Mouse (Mus musculus) gastrocnemius, adult 2 months (tissue): ENCODE measurements around the gene Zp3. TPM values are rescaled to one million over a fixed set of nuclear protein-coding genes. Genes with fewer than 3 reads are reported as not detected.
A peak's percentile ranks its signal among the peaks of the same experiment; 100 is the strongest.

Experiments used
- DNase-seq: peaks from one replicate; pipeline ENCODE4 v3.0.0; 2022
- H3K27ac ChIP-seq: fragments of 200-600 bp; 2 replicates; pipeline ENCODE4 v1.8.1; 2022; ENCODE audit warnings: mild to moderate bottlenecking
- H3K4me3 ChIP-seq: fragments of 200-600 bp; 2 replicates; pipeline ENCODE4 v1.8.1; 2022; ENCODE audit warnings: mild to moderate bottlenecking, moderate library complexity
- CTCF ChIP-seq: fragments of 200-600 bp; IDR thresholded peaks from 2 replicates; pipeline ENCODE4 v1.8.1; 2022; ENCODE audit warnings: antibody characterized with exemption, mild to moderate bottlenecking, moderate library complexity
- intact Hi-C: fragments of 180-260 bp; cut with DNase I; formaldehyde crosslinking; loops from one replicate; pipeline ENCODE4 v1.15.1; 2025
- total RNA-seq, 2 experiments: library from RNA; stranded (reverse); gene quantifications; 2 replicates each; pipeline ENCODE4 v1.2.3; 2021

The Zp3 gene
- total RNA-seq, 2 experiments from 2014 or later: not detected

DNA sequence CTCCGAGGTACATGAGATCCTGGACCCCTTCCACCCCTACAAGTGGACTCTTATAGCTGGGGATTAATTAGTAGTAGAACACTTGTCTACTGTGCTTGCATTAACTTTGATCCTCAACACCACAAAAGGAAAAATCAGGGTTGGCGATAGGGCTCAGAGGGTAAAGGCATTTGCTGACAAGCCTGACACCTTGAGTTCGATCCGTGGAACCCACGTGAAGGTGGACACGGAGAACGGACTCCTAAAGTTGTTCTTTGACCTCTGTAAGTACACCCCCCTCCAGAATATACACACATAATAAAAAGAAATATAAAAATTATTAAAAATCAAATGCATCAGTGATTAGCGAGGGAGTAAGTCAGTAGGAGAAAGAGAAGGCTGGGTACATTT, 14.4 kb downstream of the Zp3 start:
- intact Hi-C loops: no loop called here

GRCm38 (mm10) chr5:135994725-135995687, 15.1 kb downstream of the Zp3 start, which contains the start of gene Dtx2:
Dtx2 (plus strand) TSS chr5:135994800.
- peak; percentile 92 for DNase-seq
- Histone ChIP-seq H3K4me3 (peak within 1 kb of the TSS; percentile 79), H3K27ac (peak within 1 kb of the TSS; percentile 96)
- peak; percentile 52 for TF ChIP-seq CTCF
- intact Hi-C loops: no loop called here

More for the DNA sequence above, 14.4 kb downstream of the Zp3 start:
- no peak for DNase-seq
- H3K27ac ChIP-seq: no peak overlapping the region
- no peak for TF ChIP-seq CTCF
- H3K4me3 ChIP-seq: peak overlapping the region; percentile 79

- intact Hi-C loops: no loop called here
- Histone ChIP-seq H3K4me3 (peak overlapping the region; percentile 79), H3K27ac (peak overlapping the region; percentile 96; the same call in 1 of the 2 replicates)
- no peak for TF ChIP-seq CTCF
- DNase-seq: no peak
These were observed 16.3 kb downstream of the Zp3 start for GRCm38 (mm10) chr5:135996162-135996561.

GRCm38 (mm10) chr5:136001222-136001621, 21.3 kb downstream of the Zp3 start:
- intact Hi-C loops: no loop called here
- TF ChIP-seq CTCF: no peak
- H3K27ac ChIP-seq: no peak overlapping the region
- no peak for DNase-seq
- no peak overlapping the region for H3K4me3 ChIP-seq

- TF ChIP-seq CTCF: no peak
- Histone ChIP-seq H3K27ac (no peak overlapping the region), H3K4me3 (no peak overlapping the region)
- no peak for DNase-seq
- intact Hi-C loops: no loop called here
These were observed 22.4 kb downstream of the Zp3 start for GRCm38 (mm10) chr5:136002325-136002724.

GRCm38 (mm10) chr5:136002751-136003151, 22.9 kb downstream of the Zp3 start:
- Histone ChIP-seq H3K4me3 (no peak overlapping the region), H3K27ac (no peak overlapping the region)
- intact Hi-C loops: no loop called here
- TF ChIP-seq CTCF: no peak
- no peak for DNase-seq

DNA sequence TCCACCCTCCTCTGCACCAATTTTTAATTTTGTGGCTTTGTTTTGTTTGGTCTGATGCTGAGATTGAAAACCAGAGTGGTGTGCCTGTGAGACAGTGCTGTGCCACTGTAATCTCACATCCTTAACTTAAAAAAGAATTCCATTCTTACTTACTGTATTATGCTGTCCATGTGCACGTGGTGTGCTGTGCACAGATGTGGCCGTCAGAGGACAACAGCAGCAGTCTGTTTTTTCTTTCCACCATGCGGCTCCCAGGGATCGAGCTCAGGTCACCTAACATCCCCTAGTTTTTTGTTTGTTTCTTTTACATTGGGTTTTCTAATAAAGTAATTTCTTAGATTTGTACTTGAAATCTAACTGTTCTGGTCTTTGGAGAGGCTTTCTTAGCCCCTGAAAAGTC, 24.6 kb downstream of the Zp3 start:
- TF ChIP-seq CTCF: no peak
- intact Hi-C loops: no loop called here
- Histone ChIP-seq H3K4me3 (no peak overlapping the region), H3K27ac (no peak overlapping the region)
- DNase-seq: no peak

GRCm38 (mm10) chr5:136007745-136008144, 27.8 kb downstream of the Zp3 start:
- DNase-seq: no peak
- H3K27ac ChIP-seq: no peak overlapping the region
- TF ChIP-seq CTCF: no peak
- intact Hi-C loops: no loop called here
- H3K4me3 ChIP-seq: no peak overlapping the region

GRCm38 (mm10) chr5:136014877-136015276, 35.0 kb downstream of the Zp3 start:
- Histone ChIP-seq H3K27ac (peak overlapping the region; percentile 63), H3K4me3 (no peak overlapping the region)
- intact Hi-C loops: no loop called here
- no peak for DNase-seq
- no peak for TF ChIP-seq CTCF

- TF ChIP-seq CTCF: no peak
- Histone ChIP-seq H3K4me3 (no peak overlapping the region), H3K27ac (peak overlapping the region; percentile 63)
- intact Hi-C loops: no loop called here
- DNase-seq: no peak
These were observed 35.7 kb downstream of the Zp3 start for GRCm38 (mm10) chr5:136015586-136015985.

DNA sequence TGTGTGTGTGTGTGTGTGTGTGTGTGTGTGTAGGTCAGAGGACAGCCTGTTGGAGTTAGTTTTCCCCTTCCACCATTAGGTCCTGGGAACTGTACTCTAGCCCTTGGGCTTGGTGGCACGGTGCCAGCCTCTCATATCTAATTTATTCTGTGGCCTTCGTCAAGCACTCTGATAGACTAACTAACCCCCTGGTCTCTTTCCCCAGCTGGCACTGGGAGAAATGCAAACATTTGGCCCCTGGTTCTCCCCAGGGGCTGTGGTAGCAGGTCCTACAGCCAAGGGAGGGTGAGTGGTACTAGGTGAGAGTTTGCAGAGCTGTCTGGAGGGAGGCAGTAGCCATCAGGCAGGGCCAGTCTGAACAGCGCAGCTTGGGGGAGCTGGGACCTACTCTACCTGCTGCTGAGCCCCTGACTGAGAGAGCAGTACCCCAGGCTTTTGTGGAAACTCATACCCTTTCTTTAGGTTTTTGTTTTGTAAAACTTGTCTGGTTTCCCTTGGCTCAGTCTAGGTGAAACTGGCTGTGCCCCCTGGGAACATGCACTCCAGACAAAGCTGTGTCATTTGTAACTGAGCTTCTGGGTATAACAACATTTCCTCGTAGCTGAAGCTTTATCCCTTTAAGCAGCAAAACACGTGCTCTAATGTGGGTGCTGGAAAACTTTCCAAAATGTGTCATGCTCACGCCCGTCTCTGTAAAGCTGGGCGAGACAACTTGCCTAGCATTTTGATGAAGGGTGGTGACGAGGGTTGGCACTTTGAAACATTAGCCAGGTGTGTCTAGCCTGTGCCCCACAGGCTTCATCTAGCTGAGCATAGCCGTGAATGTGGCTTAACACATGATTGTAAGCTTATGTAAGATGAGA, 36.3 kb downstream of the Zp3 start:
- intact Hi-C loops: no loop called here
- no peak for TF ChIP-seq CTCF
- H3K4me3 ChIP-seq: no peak overlapping the region
- DNase-seq: peak; percentile 50
- H3K27ac ChIP-seq: peak overlapping the region; percentile 61; the same call in 1 of the 2 replicates

GRCm38 (mm10) chr5:136017262-136017661, 37.4 kb downstream of the Zp3 start:
- intact Hi-C loops: no loop called here
- DNase-seq: peak; percentile 63
- Histone ChIP-seq H3K4me3 (no peak overlapping the region), H3K27ac (peak overlapping the region; percentile 61)
- TF ChIP-seq CTCF: no peak

GRCm38 (mm10) chr5:136018726-136019125, 38.8 kb downstream of the Zp3 start:
- intact Hi-C loops: no loop called here
- TF ChIP-seq CTCF: no peak
- Histone ChIP-seq H3K27ac (peak overlapping the region; percentile 43; the same call in 1 of the 2 replicates), H3K4me3 (no peak overlapping the region)
- DNase-seq: no peak
